Mouse (Mus musculus) intestine, embryonic 15.5 days (tissue): ENCODE results near the gene Slc6a5. TPM values are rescaled to one million over a fixed set of nuclear protein-coding genes. Genes with fewer than 3 reads are reported as not detected.

ENCODE experiments used
- ATAC-seq: fragments of 200-750 bp; cut with Nextera tagmentation; 2 replicates; pipeline ENCODE4 v1.8.0; 2017; ENCODE audit warnings: moderate TSS enrichment, moderate library complexity
- H3K27ac ChIP-seq: fragments of 300-500 bp; sonication (generic); 2 replicates; pipeline ENCODE4 v1.5.1; 2015; ENCODE audit warnings: mild to moderate bottlenecking, inconsistent platforms
- H3K27me3 ChIP-seq: fragments of 300-500 bp; sonication (generic); replicated peaks from 2 replicates; pipeline ENCODE4 v1.6.1; 2015; ENCODE audit warnings: inconsistent platforms
- H3K36me3 ChIP-seq: fragments of 300-500 bp; sonication (generic); 2 replicates; pipeline ENCODE4 v1.6.1; 2015; ENCODE audit warnings: inconsistent platforms
- H3K4me1 ChIP-seq: fragments of 300-500 bp; sonication (generic); replicated peaks from 2 replicates; pipeline ENCODE4 v1.6.1; 2015; ENCODE audit warnings: inconsistent platforms
- H3K4me2 ChIP-seq: fragments of 300-500 bp; sonication (generic); replicated peaks from 2 replicates; pipeline ENCODE4 v1.6.1; 2015; ENCODE audit warnings: mild to moderate bottlenecking, inconsistent platforms
- H3K4me3 ChIP-seq: fragments of 300-500 bp; sonication (generic); replicated peaks from 2 replicates; pipeline ENCODE4 v1.5.1; 2015; ENCODE audit warnings: inconsistent platforms
- H3K9ac ChIP-seq: fragments of 300-500 bp; sonication (generic); 2 replicates; pipeline ENCODE4 v1.6.1; 2015; ENCODE audit warnings: inconsistent platforms
- H3K9me3 ChIP-seq: fragments of 300-500 bp; sonication (generic); 2 replicates; pipeline ENCODE4 v1.6.1; 2016; ENCODE audit warnings: inconsistent platforms
- WGBS: fragments of 180-500 bp; shearing (Covaris S2); methylation state at CpG from one replicate; pipeline ENCODE4 v1.1.7; 2015; 5-methylcytosine and 5-hydroxymethylcytosine counted together
- polyA plus RNA-seq: library from polyadenylated mRNA; unstranded; fragments of >200 nt; fragmentation: Nextera tagmentation; extraction: Ambion mirVana; gene quantifications from 2 replicates; pipeline ENCODE4 v1.2.1, GENCODE M21; 2015

The Slc6a5 gene
- polyA plus RNA-seq, 1 experiment from 2014 or later, result not detected

DNA sequence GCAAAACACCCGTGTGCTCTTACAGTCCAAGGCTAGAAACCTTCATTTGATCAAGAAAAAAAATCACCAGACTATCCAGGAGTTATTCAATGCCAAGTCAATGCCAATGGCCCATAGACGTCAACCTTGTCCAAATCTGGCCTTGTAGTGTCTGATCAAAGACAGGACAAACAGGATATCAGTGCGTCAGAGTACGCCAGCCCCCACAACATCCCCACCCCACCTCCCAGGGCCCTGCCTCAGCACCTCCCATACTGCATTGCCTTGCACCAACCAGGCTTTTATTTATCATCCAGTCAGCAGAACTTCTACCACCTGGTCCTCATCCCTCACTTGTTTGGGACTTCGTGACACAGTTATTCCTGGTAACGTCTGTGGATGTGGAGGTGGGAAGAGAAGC, 14.7 kb upstream of the Slc6a5 start:
- no peak for ATAC-seq
- WGBS, result 59% methylated on average over 6 of the region's 6 CpGs
- Histone ChIP-seq H3K4me1 (no peaks in the 10 kb centered on the region), H3K27me3 (no peaks in the 10 kb centered on the region), H3K9me3 (no peaks in the 10 kb centered on the region), H3K36me3 (no peaks in the 10 kb centered on the region), H3K4me3 (no peak overlapping the region), H3K27ac (no peak overlapping the region), H3K9ac (no peak overlapping the region), H3K4me2 (no peak overlapping the region)

GRCm38 (mm10) chr7:49902003-49902552, 7.9 kb upstream of the Slc6a5 start:
- Histone ChIP-seq H3K36me3 (no peaks in the 10 kb centered on the region), H3K9ac (no peak overlapping the region), H3K9me3 (no peaks in the 10 kb centered on the region), H3K4me1 (0 out of 2 replicates have a peak, but pooled peaks cover 2% of the 10 kb centered on the region), H3K27me3 (peaks cover 26% of the 10 kb centered on the region), H3K27ac (no peak overlapping the region), H3K4me3 (no peak overlapping the region), H3K4me2 (no peak overlapping the region)
- ATAC-seq, result no peak
- 30% methylated on average over 9 of the region's 9 CpGs for WGBS

GRCm38 (mm10) chr7:49907191-49908171, 2.5 kb upstream of the Slc6a5 start:
- 3% methylated on average over 28 of the region's 28 CpGs for WGBS
- no peaks in the 10 kb centered on the region for H3K9me3 ChIP-seq
- H3K4me2 ChIP-seq, result no peak overlapping the region

DNA sequence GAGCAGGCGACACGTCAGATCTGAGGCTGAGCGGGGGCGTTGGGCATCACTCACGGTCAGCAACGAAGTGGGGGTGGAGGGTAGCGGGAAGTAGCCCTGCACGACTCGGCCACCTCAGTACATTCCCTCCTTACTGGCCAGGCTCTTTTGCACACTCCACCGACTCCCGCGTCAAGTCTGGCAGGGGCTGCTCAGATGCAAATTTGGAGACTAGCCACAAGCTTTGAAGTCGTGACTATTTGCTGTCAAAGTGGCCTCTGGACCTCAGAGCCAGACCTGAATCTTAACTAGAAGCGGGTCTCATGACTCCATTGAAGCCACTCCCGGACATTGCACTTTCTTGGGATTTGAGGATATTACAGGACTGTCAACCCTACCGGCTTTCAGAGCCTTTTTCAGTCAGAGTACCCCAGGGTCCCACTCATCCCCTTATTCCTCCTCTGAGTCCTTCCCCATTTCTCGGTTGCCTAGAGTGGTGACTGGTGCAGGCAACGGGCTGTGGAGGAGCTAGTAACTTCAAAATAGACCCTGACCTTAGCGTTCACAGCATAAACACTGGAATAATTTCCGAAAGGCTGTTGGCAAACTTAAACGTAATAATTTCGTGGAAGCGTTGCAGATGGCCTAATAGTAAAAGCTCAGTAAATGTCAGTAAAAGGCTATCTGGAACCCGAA, 1.6 kb upstream of the Slc6a5 start:
- 2% methylated on average over 24 of the region's 24 CpGs for WGBS

More at GRCm38 (mm10) chr7:49907191-49908171, 2.5 kb upstream of the Slc6a5 start:
- Histone ChIP-seq H3K9ac (no peak overlapping the region), H3K27ac (no peak overlapping the region), H3K4me3 (no peak overlapping the region), H3K4me1 (no peaks in the 10 kb centered on the region; the same call in 1 of the 2 replicates), H3K27me3 (peaks cover 80% of the 10 kb centered on the region), H3K36me3 (no peaks in the 10 kb centered on the region)
- no peak for ATAC-seq

DNA sequence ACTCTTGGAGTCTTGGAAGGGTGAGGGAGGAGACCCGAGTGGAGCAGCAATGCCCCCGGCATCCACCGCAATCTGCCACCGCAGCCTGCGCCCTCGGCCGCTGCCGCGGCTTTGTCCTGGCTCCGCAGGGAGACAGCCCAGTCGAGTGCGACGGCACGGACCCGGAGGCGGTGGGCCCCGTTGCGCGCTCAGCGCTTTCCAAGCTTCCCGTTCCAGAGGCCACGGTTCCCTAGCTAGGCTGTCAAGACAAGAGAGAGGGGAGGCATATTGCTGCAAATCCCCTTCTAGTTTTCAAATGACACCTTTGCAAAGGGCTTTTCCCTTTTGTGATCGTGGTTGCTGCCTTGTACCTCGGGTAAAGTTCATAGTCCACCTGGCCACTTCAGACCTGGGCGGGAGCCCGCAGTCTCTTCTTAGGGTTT, 945 bp upstream of the Slc6a5 start:
- H3K9me3 ChIP-seq, result no peaks in the 10 kb centered on the region
- H3K36me3 ChIP-seq, result no peaks in the 10 kb centered on the region
- peaks cover 94% of the 10 kb centered on the region for H3K27me3 ChIP-seq
- WGBS, result 2% methylated on average over 26 of the region's 26 CpGs
- no peak overlapping the region for H3K9ac ChIP-seq
- no peak overlapping the region for H3K4me3 ChIP-seq
- H3K27ac ChIP-seq, result no peak overlapping the region
- no peaks in the 10 kb centered on the region; the same call in 1 of the 2 replicates for H3K4me1 ChIP-seq
- no peak for ATAC-seq
- H3K4me2 ChIP-seq, result no peak overlapping the region

More for the DNA sequence above, 1.6 kb upstream of the Slc6a5 start:
- no peak for ATAC-seq
- H3K36me3 ChIP-seq, result no peaks in the 10 kb centered on the region
- no peak overlapping the region for H3K9ac ChIP-seq
- H3K4me1 ChIP-seq, result no peaks in the 10 kb centered on the region; the same call in 1 of the 2 replicates
- H3K27me3 ChIP-seq, result peaks cover 88% of the 10 kb centered on the region
- no peaks in the 10 kb centered on the region for H3K9me3 ChIP-seq
- no peak overlapping the region for H3K4me2 ChIP-seq
- H3K4me3 ChIP-seq, result no peak overlapping the region
- no peak overlapping the region for H3K27ac ChIP-seq

DNA sequence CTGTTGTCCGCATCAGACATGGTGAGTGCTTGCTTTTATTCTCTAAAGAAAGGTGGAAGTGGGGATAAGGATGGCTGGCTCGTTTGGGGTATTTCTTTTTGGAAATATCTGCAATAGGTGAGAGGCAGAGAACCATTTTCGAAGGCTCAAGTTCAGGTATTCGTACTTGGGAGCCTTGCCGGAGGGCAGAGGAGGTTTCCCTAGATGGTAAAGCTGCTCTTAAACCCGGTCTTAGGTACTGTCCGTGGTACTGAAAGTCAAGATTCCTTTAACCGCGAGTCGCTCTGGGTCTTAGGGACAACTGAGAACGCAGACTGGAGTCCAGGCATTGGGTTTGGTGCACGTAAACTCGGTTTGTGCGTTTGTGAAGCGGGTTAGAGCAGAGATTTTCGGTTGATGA, 415 bp downstream of the Slc6a5 start:
- Histone ChIP-seq H3K27ac (no peak overlapping the region), H3K36me3 (no peaks in the 10 kb centered on the region), H3K9ac (no peak overlapping the region), H3K4me3 (no peak overlapping the region), H3K9me3 (no peaks in the 10 kb centered on the region), H3K4me1 (no peaks in the 10 kb centered on the region; the same call in 1 of the 2 replicates), H3K4me2 (no peak overlapping the region), H3K27me3 (peaks cover 97% of the 10 kb centered on the region)
- WGBS, result under 1% methylated on average over 16 of the region's 16 CpGs
- no peak for ATAC-seq

GRCm38 (mm10) chr7:49911147-49911946, 1.4 kb downstream of the Slc6a5 start:
- no peaks in the 10 kb centered on the region; the same call in 1 of the 2 replicates for H3K4me1 ChIP-seq
- no peak for ATAC-seq
- no peak overlapping the region for H3K4me2 ChIP-seq
- H3K27me3 ChIP-seq, result peaks cover 96% of the 10 kb centered on the region
- H3K4me3 ChIP-seq, result no peak overlapping the region
- no peaks in the 10 kb centered on the region for H3K36me3 ChIP-seq
- 5% methylated on average over 23 of the region's 23 CpGs for WGBS
- H3K9ac ChIP-seq, result no peak overlapping the region
- H3K9me3 ChIP-seq, result no peaks in the 10 kb centered on the region
- no peak overlapping the region for H3K27ac ChIP-seq

GRCm38 (mm10) chr7:49911947-49912262, 2.0 kb downstream of the Slc6a5 start:
- no peak overlapping the region for H3K4me2 ChIP-seq
- H3K27ac ChIP-seq, result no peak overlapping the region
- H3K4me3 ChIP-seq, result no peak overlapping the region
- ATAC-seq, result no peak
- H3K27me3 ChIP-seq, result peaks cover 97% of the 10 kb centered on the region
- H3K36me3 ChIP-seq, result no peaks in the 10 kb centered on the region
- H3K9ac ChIP-seq, result no peak overlapping the region
- H3K4me1 ChIP-seq, result no peaks in the 10 kb centered on the region; the same call in 1 of the 2 replicates
- 2% methylated on average over 26 of the region's 26 CpGs for WGBS
- H3K9me3 ChIP-seq, result no peaks in the 10 kb centered on the region

DNA sequence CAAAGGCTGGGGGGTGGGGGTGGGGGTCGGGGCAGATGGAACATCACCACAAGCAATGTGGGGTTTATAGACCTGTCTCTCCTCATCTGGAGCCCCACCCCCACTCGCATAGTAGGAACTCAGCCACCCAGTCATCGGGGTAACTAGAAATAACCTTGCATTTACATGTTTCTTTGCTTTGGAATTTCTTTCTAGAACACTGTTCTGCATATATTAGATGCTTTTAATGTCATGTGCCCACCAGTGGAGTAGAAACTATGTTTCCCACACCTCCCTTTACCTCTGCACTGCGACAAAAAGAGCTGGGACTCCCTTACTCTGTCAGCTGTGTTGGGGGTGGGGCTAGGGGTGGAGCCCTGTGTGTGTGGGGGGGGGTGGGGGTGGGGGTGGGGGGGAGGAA, 3.2 kb downstream of the Slc6a5 start:
- Histone ChIP-seq H3K9ac (no peak overlapping the region), H3K27me3 (peaks cover 97% of the 10 kb centered on the region), H3K27ac (no peak overlapping the region), H3K4me3 (no peak overlapping the region), H3K4me1 (no peaks in the 10 kb centered on the region; the same call in 1 of the 2 replicates), H3K36me3 (no peaks in the 10 kb centered on the region), H3K9me3 (no peaks in the 10 kb centered on the region), H3K4me2 (no peak overlapping the region)
- ATAC-seq, result no peak
- WGBS, result 6% methylated on average over 4 of the region's 4 CpGs

GRCm38 (mm10) chr7:49913728-49914328, 3.9 kb downstream of the Slc6a5 start:
- Histone ChIP-seq H3K27me3 (peaks cover 91% of the 10 kb centered on the region), H3K4me1 (no peaks in the 10 kb centered on the region; the same call in 1 of the 2 replicates), H3K9ac (no peak overlapping the region), H3K27ac (no peak overlapping the region), H3K9me3 (no peaks in the 10 kb centered on the region), H3K4me3 (no peak overlapping the region), H3K36me3 (no peaks in the 10 kb centered on the region), H3K4me2 (no peak overlapping the region)
- ATAC-seq, result no peak
- WGBS, result 1% methylated on average over 5 of the region's 5 CpGs

DNA sequence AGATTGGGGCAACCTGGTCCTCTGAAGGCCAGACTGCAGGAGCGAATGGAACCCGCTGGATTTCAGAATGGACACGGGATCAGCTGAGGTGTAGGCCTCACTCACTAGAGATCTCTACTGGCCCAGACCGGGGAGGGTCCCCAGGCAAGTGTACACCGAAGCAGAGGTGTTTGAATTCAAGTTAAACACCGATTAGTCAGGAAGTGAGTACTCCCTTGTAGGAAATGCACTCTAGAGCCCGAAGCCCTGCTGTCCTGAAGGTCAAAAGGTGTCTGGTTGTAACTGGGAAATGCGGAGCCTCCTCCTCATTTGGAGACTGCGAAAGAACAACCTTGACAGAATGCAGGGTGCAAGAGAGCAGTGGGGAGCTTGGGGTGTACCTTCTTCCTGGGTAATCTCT, 5.0 kb downstream of the Slc6a5 start:
- H3K4me2 ChIP-seq, result no peak overlapping the region
- H3K9ac ChIP-seq, result no peak overlapping the region
- no peaks in the 10 kb centered on the region for H3K4me1 ChIP-seq
- H3K36me3 ChIP-seq, result no peaks in the 10 kb centered on the region
- H3K27me3 ChIP-seq, result peaks cover 80% of the 10 kb centered on the region
- WGBS, result 5% methylated on average over 9 of the region's 9 CpGs
- ATAC-seq, result no peak
- no peaks in the 10 kb centered on the region for H3K9me3 ChIP-seq
- H3K4me3 ChIP-seq, result no peak overlapping the region
- H3K27ac ChIP-seq, result no peak overlapping the region
